Mouse (Mus musculus) frontal cortex, adult 2 months (tissue): ENCODE measurements at regions not wholly inside any gene's neighbourhood (a gene's known extent, or its start where the extent isn't known, plus 50 kb on each side); places are given as distances from the start of the nearest gene placed in this dataset.

Experiments used
- DNase-seq, 2 experiments: peaks; one replicate each; pipeline ENCODE4 v3.0.0; 2022; ENCODE audit warnings: low spot score in 1 of 2; ENCODE audit errors: extremely low spot score in 1 of 2

GRCm38 (mm10) chr8:54330106-54330505, 199.3 kb upstream of the Asb5 start:
- no peak for DNase-seq

GRCm38 (mm10) chr8:54331883-54332282, 197.5 kb upstream of the Asb5 start:
- peak in 1 of 2 experiments; percentile 10 for DNase-seq

DNA sequence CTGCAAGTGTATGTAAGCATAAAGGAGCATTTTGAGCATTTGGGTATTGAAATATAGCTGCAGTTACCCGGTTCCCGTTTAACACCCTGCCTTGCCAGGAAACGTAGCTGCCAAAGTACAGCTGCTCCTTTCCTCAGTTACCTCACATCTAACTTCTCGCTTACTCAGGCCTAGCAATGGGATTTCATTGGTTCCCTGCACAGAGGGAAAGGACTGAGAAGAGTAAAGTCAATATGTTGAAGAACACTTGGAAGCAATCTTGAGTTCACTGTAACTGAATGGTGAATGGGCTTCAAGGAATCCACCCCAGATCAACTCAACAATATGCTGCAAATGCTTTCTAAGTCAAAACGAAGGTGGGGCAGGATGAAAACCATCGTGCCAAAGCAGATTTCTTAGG, 178.3 kb upstream of the Asb5 start:
- peak in 1 of 2 experiments; percentile 10 for DNase-seq

DNA sequence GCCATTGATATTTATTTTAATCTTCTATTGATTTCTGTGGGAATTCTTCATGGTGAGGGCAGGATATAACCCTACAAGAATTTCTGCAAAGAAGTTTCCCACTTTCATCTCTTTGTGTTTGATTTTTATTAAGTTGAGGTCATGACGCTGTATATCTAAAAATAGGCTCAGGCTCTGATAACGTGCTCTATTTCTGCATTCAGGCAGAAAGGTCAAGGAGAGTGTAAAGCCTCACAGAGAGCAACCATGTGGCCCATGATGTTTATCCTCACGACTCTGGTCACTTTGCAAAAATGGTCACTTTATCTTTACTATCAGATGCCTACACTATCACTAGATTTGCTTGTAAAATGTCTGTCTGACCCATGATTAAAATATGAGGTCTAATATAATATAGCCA, 167.7 kb upstream of the Asb5 start:
- no peak for DNase-seq

DNA sequence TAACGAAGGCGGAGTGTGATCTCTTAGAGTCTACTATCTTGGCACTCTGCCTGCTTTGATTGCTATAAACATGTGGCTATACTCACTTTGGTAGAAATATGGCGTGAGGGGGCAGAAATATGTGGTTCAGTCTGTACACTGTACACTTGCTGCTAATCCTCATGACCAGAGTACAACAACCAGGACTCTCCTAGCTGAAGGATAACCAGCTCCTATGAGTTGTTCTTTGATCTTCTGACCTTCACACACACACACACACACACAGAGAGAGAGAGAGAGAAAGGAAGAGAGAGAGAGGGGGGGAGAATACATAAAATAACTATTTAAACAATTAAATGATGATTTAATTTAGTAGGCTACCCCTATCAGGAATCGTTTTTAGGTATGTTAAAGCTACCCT, 158.9 kb upstream of the Asb5 start:
- no peak for DNase-seq

GRCm38 (mm10) chr8:54371073-54371472, 158.3 kb upstream of the Asb5 start:
- no peak for DNase-seq

DNA sequence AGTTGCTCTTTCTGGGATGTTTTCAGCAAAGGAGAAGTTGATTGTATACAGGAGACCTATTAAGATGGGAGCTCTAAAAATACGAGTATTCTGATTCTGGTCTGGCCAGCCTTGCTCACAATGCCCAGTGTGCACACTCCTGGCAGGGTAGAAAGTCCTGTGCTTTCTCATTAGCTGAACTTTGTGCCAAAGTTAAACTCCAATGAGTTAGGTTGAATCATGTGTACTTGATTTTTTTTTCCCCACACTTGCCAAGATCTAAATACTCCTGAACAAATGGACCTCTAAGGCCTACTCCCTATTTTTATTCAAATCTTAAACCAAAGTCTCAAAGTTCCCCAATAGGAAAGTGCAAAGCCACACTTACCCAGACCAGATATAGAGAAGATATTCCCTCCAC, 156.5 kb upstream of the Asb5 start:
- no peak for DNase-seq

- DNase-seq: peak in 1 of 2 experiments; percentile 30
Observed at GRCm38 (mm10) chr8:54375373-54376098, 153.8 kb upstream of the Asb5 start.

DNA sequence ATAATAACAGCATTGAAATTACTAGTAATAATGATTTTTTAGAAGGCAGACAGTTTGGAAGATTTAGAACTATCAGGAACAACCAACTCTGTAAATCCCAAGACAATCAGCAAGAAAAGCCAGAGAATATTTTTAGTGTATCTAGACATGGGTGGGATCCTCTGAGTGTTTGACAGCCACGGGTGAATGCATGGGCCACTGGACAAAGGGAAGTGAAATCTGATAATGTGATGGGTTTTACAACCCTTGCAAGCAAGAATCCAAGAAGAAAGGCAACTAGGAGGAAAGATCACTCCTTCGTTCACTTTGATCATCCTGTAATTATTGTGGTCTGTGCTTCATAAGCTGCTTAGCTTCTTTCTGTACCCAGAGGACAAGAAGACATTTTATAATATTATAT, 149.2 kb upstream of the Asb5 start:
- DNase-seq: no peak

DNA sequence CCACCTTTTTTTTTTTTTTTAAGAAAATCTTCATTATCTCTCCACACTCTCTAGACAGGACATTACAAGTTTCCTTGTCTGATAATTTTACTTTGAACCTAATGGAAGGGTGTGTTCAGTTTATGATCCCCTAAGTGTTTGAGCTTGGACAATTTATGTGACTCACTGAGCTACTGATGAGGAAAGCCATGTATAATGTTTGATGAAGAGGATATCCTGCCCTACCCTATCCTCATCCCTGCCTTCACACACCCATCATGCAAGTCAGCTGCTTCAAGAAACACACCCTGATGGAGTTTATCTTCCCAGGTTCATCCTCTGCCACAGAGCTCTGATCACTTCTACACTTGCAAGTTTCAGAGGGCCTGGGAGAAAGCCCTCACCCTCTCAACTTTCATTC, 136.5 kb upstream of the Asb5 start:
- DNase-seq: no peak

- no peak for DNase-seq
Observed at GRCm38 (mm10) chr8:54393466-54394197, 135.7 kb upstream of the Asb5 start.

DNA sequence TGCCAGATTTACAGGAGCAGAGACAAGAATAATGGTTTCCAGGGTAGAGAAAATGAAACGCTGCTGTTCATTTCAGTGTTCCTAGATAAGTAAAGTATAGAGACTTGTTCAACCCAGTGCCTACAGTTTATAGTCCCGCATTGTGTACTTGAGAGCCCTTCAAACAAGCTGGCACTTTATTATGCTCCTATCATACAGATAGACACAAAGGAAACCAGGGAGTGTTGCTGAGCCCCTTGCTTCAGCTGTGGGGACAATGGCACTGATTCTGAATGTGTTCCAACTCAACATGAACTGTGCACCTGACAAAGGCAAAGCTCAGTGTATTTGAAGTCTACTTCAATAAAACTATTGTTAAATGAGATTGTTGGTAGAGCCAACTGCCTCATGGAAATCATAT, 123.7 kb upstream of the Asb5 start:
- no peak for DNase-seq

DNA sequence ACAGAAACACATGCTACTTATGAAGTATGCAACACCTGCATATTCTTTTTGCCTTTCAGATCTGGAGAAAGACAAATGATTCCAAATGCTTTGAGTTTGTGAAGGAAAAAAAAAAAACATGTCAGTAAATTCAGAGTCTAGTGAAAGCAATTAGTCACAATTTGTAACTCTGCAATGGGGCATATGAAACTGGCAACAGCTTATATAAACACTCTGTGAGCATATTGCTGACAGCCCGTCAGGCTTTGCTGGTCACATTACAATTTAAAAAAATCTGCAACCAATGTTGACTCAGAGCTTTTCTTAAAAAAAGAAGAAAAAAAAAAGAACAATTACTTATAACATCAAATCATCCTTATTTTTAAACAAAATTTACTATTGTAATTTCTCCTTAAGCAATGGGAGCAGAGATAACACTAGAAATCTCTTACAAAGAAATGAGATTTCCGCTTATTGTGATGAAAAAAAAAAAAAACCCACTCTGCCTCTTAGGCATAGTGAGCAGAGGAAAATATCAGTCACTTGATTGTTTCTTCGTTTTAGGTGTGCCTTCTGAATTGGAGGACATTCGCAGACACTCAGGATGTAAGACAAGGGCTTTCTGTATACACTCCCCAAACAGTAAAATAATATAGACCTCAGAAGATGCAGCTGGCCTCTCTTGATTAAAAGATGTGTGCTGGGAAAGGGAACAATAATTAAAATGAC, 115.1 kb upstream of the Asb5 start:
- DNase-seq: no peak

DNA sequence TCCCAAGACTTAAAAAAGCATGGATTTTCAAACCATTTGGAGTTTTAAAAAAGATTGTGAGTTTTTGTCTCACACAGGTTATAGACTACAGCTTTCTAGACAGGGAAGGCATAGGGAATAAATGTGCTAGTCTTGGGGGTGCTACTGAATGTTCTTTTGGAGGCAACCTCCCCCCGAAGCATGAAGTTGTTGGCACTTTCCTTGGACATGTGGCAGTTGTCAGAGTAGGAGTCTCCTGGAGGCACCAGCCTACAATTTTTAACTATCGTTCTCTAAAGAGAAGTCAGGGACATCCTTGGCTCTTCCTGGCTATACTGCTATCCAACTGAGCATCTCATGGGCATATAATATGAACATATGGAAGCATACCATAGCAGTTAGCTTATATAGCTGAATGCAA, 112.7 kb upstream of the Asb5 start:
- DNase-seq: peak; percentile 44 to 49

GRCm38 (mm10) chr8:54418035-54418434, 111.3 kb upstream of the Asb5 start:
- DNase-seq: peak in 1 of 2 experiments; percentile 39

- peak in 1 of 2 experiments; percentile 24 for DNase-seq
Observed at GRCm38 (mm10) chr8:54420339-54421098, 108.9 kb upstream of the Asb5 start.

DNA sequence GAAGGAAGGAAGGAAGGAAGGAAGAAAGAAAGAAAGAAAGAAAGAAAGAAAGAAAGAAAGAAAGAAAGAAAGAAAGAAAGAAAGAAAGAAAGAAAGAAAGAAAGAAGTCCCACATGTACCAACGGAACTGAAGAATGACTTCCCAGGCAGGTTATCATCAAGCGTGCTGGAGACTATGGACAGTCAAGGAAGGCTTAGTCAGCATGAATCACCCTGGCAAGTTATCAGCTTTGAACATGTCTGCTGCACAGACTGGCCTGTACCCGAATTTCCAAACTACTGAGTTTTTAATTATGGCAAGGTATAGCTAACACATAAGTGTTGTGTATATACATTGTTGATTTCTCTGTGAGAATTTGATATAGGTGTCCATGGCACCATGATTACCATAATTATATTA, 104.3 kb upstream of the Asb5 start:
- DNase-seq: no peak

DNA sequence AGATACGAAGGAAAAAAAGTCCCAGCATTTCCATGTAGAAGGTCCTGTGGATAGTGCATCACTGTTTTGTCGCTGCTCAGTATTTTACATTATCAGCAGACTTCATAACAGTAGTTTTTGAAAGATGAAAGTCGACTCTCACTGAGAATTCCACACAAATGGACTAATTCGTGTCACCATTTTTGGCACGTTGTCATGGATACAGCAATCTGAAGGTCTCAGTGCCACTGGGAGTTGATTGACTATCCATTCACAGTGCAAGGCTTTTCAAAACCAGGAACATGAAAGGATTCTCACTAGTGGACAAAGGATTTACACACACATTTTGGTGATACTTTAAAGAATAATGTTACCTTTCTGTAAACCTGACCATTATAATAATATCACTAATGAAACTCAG, 93.7 kb upstream of the Asb5 start:
- no peak for DNase-seq

- DNase-seq: no peak
Observed at GRCm38 (mm10) chr8:54441143-54441542, 88.2 kb upstream of the Asb5 start.

DNA sequence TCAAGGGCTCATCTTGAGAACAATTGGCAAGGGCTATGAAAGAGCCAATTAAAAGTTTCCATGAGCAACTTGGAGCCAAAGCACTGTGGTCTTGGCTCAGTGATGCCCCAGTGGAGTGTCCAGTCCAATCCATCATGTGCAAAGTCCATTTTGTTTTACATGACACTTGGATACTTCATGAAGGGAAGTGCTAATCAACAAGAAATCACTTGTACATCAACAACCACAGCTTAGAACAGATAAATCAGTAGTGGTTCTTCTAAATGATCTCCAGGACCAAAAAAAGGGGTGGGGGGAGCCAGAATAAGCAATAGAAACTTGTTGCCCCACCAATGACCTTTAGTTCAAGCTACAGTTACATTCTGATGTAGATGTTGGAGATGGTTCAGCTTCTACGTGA, 87.0 kb upstream of the Asb5 start:
- no peak for DNase-seq

DNA sequence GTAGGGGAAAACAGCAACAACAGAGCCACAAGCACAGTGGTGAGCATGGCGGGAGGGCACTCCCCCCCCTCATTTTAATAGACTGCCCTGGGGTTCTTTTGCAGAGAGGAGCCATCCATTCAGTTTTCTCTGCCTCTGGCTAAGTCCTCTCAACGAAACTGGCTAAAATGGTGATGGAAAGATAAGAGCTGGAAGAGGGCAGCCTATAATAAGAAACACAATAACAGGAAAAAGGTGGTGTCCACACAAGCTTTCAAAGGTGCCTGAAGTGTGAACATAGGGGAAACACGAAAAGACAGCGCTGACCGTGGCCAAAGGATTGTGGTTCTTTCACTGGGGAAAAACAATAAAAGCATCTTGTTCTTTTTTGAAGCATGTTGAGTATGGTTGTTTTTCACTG, 83.0 kb upstream of the Asb5 start:
- DNase-seq: no peak
